Mouse (Mus musculus) bone marrow macrophage, adult 2 months (primary cell): Measurements from ENCODE around the gene Hpse2.

Experiments
- CTCF ChIP-seq: IDR thresholded peaks from 2 replicates; pipeline ENCODE4 v1.5.1; 2012; ENCODE audit warnings: low read depth, mild to moderate bottlenecking, low read length, moderate library complexity
- POLR2A ChIP-seq: IDR thresholded peaks from 2 replicates; pipeline ENCODE4 v1.6.1; 2012; ENCODE audit warnings: mild to moderate bottlenecking, low read depth, low read length, borderline replicate concordance

GRCm38 (mm10) chr19:42740163-42740899 lies 647.8 kb downstream of the Hpse2 start:
- no peak for TF ChIP-seq CTCF
- TF ChIP-seq POLR2A, result no peak
